Mouse (Mus musculus) kidney, adult 2 months (tissue): ENCODE data around the gene Timp3. TPM values are rescaled to one million over a fixed set of nuclear protein-coding genes. Genes with fewer than 3 reads are reported as not detected.

Experiments
- DNase-seq: peaks from one replicate; pipeline ENCODE4 v3.0.0; 2021
- H3K27ac ChIP-seq: fragments of 200-500 bp; 2 replicates; pipeline ENCODE4 v1.5.1; 2012; ENCODE audit warnings: low read depth, low read length, control low read depth, inconsistent platforms; ENCODE audit not compliant: insufficient read depth
- H3K27me3 ChIP-seq: fragments of 200-500 bp; replicated peaks from 2 replicates; pipeline ENCODE4 v1.6.1; 2012; ENCODE audit warnings: mild to moderate bottlenecking, moderate library complexity, low read length, inconsistent platforms; ENCODE audit not compliant: control insufficient read depth, insufficient read depth
- H3K36me3 ChIP-seq: fragments of 200-500 bp; 2 replicates; pipeline ENCODE4 v1.6.1; 2012; ENCODE audit warnings: mild to moderate bottlenecking, moderate library complexity, low read length, inconsistent platforms; ENCODE audit not compliant: control insufficient read depth, insufficient read depth
- H3K4me1 ChIP-seq: fragments of 200-500 bp; 2 replicates; pipeline ENCODE4 v1.6.1; 2011; ENCODE audit warnings: low read length; ENCODE audit not compliant: control insufficient read depth, insufficient read depth
- H3K4me3 ChIP-seq: fragments of 200-500 bp; 2 replicates; pipeline ENCODE4 v1.5.1; 2011; ENCODE audit warnings: mild to moderate bottlenecking, low read depth, low read length, control low read depth; ENCODE audit not compliant: insufficient read depth
- CTCF ChIP-seq: fragments of 200-500 bp; conservative IDR thresholded peaks from 2 replicates; pipeline ENCODE4 v1.5.1; 2011; ENCODE audit warnings: low read depth, mild to moderate bottlenecking, control low read depth, low read length, moderate library complexity, mixed read lengths; ENCODE audit not compliant: insufficient read depth, insufficient read length
- POLR2A ChIP-seq: fragments of 200-500 bp; IDR thresholded peaks from one replicate; pipeline ENCODE4 v1.6.1; 2011; ENCODE audit warnings: low read depth, low read length, control low read depth
- WGBS: fragments of 180-500 bp; shearing (Covaris S2); methylation state at CpG from one replicate; pipeline ENCODE4 v1.1.7; 2018; 5-methylcytosine and 5-hydroxymethylcytosine counted together
- polyA plus RNA-seq: library from polyadenylated mRNA; depleted of rRNA; stranded (reverse); fragments of >200 nt; gene quantifications from 2 replicates; pipeline ENCODE4 v1.2.3, GENCODE M21; 2012

The Timp3 gene
- polyA plus RNA-seq, 1 experiment = 609 TPM

GRCm38 (mm10) chr10:86328143-86328542 lies 28.0 kb downstream of the Timp3 start:
- peak overlapping the region; percentile 29; the same call in 1 of the 2 replicates for H3K27ac ChIP-seq
- H3K4me3 ChIP-seq = no peak overlapping the region
- H3K4me1 ChIP-seq = peaks cover 67% of the 10 kb centered on the region
- no peak for DNase-seq
- peaks cover 17% of the 10 kb centered on the region; the same call in 1 of the 2 replicates for H3K36me3 ChIP-seq
- WGBS = 49% methylated on average over 4 of the region's 4 CpGs
- no peaks in the 10 kb centered on the region for H3K27me3 ChIP-seq
- TF ChIP-seq CTCF = no peak

GRCm38 (mm10) chr10:86328691-86329090 lies 28.5 kb downstream of the Timp3 start:
- Histone ChIP-seq H3K36me3 (peaks cover 19% of the 10 kb centered on the region), H3K27me3 (no peaks in the 10 kb centered on the region), H3K27ac (no peak overlapping the region), H3K4me3 (no peak overlapping the region), H3K4me1 (peaks cover 67% of the 10 kb centered on the region)
- TF ChIP-seq POLR2A = no peak
- TF ChIP-seq CTCF = no peak
- WGBS = 61% methylated on average over 2 of the region's 2 CpGs
- DNase-seq = no peak

GRCm38 (mm10) chr10:86329241-86329882 lies 29.2 kb downstream of the Timp3 start:
- H3K36me3 ChIP-seq = peaks cover 15% of the 10 kb centered on the region
- peaks cover 66% of the 10 kb centered on the region for H3K4me1 ChIP-seq
- TF ChIP-seq POLR2A (no peak), CTCF (no peak)
- WGBS = 63% methylated on average over 8 of the region's 8 CpGs
- H3K27ac ChIP-seq = no peak overlapping the region
- DNase-seq = no peak
- H3K4me3 ChIP-seq = no peak overlapping the region
- H3K27me3 ChIP-seq = no peaks in the 10 kb centered on the region

- DNase-seq = no peak
- Histone ChIP-seq H3K4me1 (peaks cover 70% of the 10 kb centered on the region), H3K27me3 (no peaks in the 10 kb centered on the region), H3K27ac (peak overlapping the region; percentile 44), H3K36me3 (peaks cover 10% of the 10 kb centered on the region), H3K4me3 (no peak overlapping the region)
- 20% methylated on average over 5 of the region's 5 CpGs for whole genome bisulfite sequencing
- TF ChIP-seq CTCF = no peak
- no peak for TF ChIP-seq POLR2A
These were observed 31.0 kb downstream of the Timp3 start for GRCm38 (mm10) chr10:86330993-86331680.

- Histone ChIP-seq H3K4me3 (no peak overlapping the region), H3K27me3 (no peaks in the 10 kb centered on the region), H3K4me1 (peaks cover 72% of the 10 kb centered on the region), H3K27ac (peak overlapping the region; percentile 44), H3K36me3 (peaks cover 9% of the 10 kb centered on the region)
- 11% methylated on average over 7 of the region's 7 CpGs for WGBS
- TF ChIP-seq CTCF (no peak), POLR2A (no peak)
- DNase-seq = peak; percentile 85
These were observed 31.6 kb downstream of the Timp3 start for GRCm38 (mm10) chr10:86331681-86332281.

GRCm38 (mm10) chr10:86332942-86333341 lies 32.8 kb downstream of the Timp3 start:
- Histone ChIP-seq H3K27me3 (no peaks in the 10 kb centered on the region), H3K36me3 (peaks cover 2% of the 10 kb centered on the region), H3K27ac (no peak overlapping the region), H3K4me1 (peaks cover 69% of the 10 kb centered on the region), H3K4me3 (no peak overlapping the region)
- no peak for DNase-seq
- TF ChIP-seq POLR2A (no peak), CTCF (no peak)
- 74% methylated on average over 3 of the region's 3 CpGs for WGBS

GRCm38 (mm10) chr10:86334581-86334980 lies 34.4 kb downstream of the Timp3 start:
- H3K27ac ChIP-seq = no peak overlapping the region
- H3K4me1 ChIP-seq = peaks cover 72% of the 10 kb centered on the region
- no peaks in the 10 kb centered on the region for H3K27me3 ChIP-seq

More at GRCm38 (mm10) chr10:86334581-86334980, 34.4 kb downstream of the Timp3 start:
- no peak for DNase-seq
- 60% methylated on average over 8 of the region's 8 CpGs for WGBS
- Histone ChIP-seq H3K4me3 (no peak overlapping the region), H3K36me3 (peaks cover 2% of the 10 kb centered on the region)
- TF ChIP-seq POLR2A = no peak
- TF ChIP-seq CTCF = no peak
